Mouse (Mus musculus) C2C12 (cell line): Measurements from ENCODE around the gene Kdm4b.

Experiments used
- CTCF ChIP-seq: IDR thresholded peaks from one replicate; pipeline ENCODE4 v1.5.1; 2011; ENCODE audit not compliant: control insufficient read depth, insufficient read depth, insufficient read length
- MYOG ChIP-seq: IDR thresholded peaks from one replicate; pipeline ENCODE4 v1.6.1; 2011; ENCODE audit not compliant: control insufficient read depth, insufficient read length; ENCODE audit errors: extremely low read depth
- USF1 ChIP-seq: IDR thresholded peaks from one replicate; pipeline ENCODE4 v1.6.1; 2011; ENCODE audit warnings: low read depth, mild to moderate bottlenecking, control low read depth, moderate library complexity

GRCm38 (mm10) chr17:56330345-56330744 is 4.5 kb downstream of the Kdm4b start:
- no peak for TF ChIP-seq USF1
- TF ChIP-seq CTCF = no peak
- no peak for TF ChIP-seq MYOG
